In genomic region chr12:107178676-107179075, GRCm38 (mm10) we compare ENCODE assay signal across 11 mouse cellular contexts.
"Had no signal": no experiment of that assay in that cellular context is flagged by ENCODE, and none has a peak within 500 bp of the region (broad histone marks: within the 10 kb centered on the region; RNA-seq: fewer than 3 reads in every experiment).

No protein-coding gene starts in this region.

- DNase-seq: gastrocnemius, postnatal 14 days; heart, adult 18-20 months; heart, postnatal 10 days; kidney, adult 11 months; kidney, adult 2 months; kidney, adult 9 months; kidney, postnatal 14 days; kidney, postnatal 36 days; layer of hippocampus, adult 9-11 months; layer of hippocampus, postnatal 36 days; left cerebral cortex, postnatal 4 days had no signal
